Mouse (Mus musculus): ENCODE measurements around the gene Rbfox1.
A peak's percentile ranks its signal among the peaks of the same experiment; 100 is the strongest.

Gene Rbfox1

GRCm38 (mm10) chr16:5992045-5993011, 107.2 kb downstream of the Rbfox1 start:
- no peak for DNase-seq (ENCODE audit: low spot score)

DNA sequence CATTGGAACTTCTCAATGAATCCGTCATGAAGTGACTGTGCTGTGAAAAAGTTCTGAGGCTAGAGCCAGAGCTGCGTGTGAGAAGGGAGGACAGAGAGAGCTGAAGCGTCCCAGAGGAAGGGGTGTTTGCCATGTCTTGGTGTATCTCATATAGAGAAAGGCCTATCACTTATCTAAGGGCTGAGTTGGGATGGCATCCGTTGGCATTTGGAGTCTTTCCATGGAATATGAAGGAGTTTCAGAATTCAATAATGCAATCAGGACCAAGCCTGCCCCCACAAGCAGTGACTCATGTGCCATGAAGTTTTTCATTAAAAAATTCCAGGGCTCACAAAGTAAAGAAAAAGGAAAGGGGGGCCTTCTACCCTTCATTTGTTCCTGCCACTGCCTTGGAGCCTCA, 112.0 kb downstream of the Rbfox1 start:
- no peak for DNase-seq (ENCODE audit: low spot score)

DNA sequence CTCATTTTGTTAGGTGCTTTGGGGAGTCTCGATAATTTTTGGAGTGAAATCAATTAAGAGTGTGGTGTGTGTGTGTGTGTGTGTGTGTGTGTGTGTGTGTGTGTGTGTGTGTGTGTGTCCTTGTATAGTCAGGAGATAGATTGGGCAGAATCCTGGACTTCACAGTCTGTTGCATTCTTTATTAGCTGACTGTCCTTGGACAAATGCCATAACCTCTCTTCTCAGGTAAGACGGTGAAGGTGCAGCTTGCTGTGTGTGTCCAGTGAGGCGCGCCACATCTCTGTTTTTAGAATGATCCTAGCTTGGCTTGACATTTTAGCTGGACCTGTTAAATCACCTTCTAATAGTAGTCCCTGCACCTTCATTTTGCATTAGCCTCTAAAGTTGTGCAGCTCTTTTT, 112.5 kb downstream of the Rbfox1 start:
- DNase-seq (ENCODE audit: low spot score), result no peak

- no peak for DNase-seq (ENCODE audit: low spot score)
Measured at GRCm38 (mm10) chr16:6000016-6000415, 114.9 kb downstream of the Rbfox1 start.

DNA sequence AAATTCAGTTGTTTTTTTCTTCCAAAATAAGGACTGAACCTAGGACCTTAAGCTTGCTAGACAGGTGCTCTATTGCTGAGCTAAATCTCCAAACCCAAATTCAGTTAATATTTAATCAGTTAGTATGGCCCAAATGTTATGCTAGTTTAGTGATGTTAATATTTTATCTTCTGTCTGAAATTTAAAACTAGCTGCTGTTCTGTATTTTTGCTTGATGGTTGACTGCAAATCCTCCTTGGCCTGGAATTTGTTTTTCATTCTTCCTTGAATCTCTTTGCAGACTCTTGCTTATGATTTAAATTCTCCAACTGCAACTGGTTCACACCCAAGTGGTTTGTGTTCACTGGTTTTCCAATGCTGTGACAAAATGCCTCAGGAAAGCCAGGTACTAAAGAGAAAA, 121.8 kb downstream of the Rbfox1 start:
- DNase-seq (ENCODE audit: low spot score), result no peak

DNA sequence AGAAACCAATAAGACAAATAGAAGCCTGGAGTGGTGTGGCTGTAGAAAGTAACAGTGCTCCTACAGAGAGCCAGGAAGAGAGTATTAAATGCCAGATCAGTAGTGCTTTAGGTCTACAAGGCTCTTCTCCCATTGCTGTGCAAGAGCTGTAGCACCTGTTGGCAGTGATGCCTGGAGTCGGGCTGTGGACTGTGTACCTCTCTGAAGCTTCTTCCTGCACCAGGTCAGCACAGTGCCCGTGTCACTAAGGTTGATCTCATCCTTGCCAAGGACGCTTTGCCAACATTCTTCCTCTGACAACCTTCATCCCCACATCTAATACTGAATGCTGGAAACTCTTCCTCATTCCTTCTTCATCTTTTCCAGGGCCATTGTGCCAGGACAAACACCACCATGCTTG, 127.7 kb downstream of the Rbfox1 start:
- DNase-seq (ENCODE audit: low spot score), result no peak

DNA sequence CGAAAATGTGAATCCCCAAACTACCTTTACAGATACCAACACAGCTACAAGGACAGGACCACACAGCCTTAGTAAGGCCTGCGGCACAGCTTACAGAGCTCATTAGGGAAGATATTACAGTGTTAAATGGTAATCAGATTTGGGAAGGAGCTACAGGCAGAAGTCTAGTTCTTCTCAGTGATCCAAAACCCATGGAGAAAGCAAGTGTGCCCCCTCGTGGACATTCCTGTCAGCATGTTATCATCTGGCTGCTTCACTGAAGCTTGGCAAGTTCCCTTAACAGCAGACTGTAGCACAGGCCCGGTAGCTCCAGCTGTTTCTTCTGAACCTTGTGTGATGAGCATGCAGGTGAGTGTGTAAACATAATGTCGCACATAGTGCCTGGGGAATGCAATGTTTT, 133.5 kb downstream of the Rbfox1 start:
- DNase-seq (ENCODE audit: low spot score), result peak; percentile 10

GRCm38 (mm10) chr16:6019361-6019760, 134.2 kb downstream of the Rbfox1 start:
- DNase-seq (ENCODE audit: low spot score), result no peak

DNA sequence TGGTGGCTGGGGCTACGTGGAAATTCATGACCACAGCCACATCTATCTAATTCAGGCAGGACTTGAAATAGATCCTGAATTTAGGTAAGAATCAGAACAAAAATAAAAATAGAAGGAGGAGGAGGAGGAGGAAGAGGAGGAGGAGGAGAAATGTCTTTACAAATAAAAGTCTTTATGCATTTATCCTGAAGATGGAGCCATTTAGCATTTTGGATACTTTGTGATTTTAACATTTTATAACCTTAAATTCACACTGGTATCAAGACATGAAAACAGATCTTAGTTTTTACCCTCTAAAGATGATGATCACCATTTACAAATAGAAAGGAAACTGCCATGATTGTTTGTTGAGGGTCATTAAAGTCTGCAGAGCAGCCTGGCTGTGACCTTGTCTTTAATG, 146.1 kb downstream of the Rbfox1 start:
- DNase-seq (ENCODE audit: low spot score), result no peak

GRCm38 (mm10) chr16:6032563-6032962, 147.4 kb downstream of the Rbfox1 start:
- no peak for DNase-seq (ENCODE audit: low spot score)

DNA sequence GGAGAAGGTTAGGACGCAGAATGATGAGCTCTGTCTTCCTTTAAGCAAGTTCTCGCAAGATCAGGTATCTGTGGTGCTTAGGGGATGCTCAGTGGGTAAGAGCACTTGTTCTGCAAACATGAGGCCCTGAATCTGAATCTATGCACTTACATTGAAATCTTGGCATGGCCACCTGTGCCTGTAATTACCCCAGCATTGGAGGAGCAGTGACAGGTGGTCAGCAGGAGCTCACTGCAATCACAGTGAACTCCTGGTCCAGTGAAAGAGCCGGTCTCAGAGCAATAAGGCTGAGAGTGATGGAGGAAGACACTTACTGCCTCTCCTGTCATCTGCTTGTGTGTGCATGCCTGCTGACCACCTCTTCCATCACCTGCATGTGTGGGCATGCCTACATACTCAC, 149.7 kb downstream of the Rbfox1 start:
- no peak for DNase-seq (ENCODE audit: low spot score)

- DNase-seq (ENCODE audit: low spot score), result no peak
Measured at GRCm38 (mm10) chr16:6037009-6037408, 151.9 kb downstream of the Rbfox1 start.

- DNase-seq (ENCODE audit: low spot score), result no peak
Measured at GRCm38 (mm10) chr16:6042766-6043165, 157.6 kb downstream of the Rbfox1 start.

- DNase-seq (ENCODE audit: low spot score), result no peak
Measured at GRCm38 (mm10) chr16:6048601-6049000, 163.4 kb downstream of the Rbfox1 start.

DNA sequence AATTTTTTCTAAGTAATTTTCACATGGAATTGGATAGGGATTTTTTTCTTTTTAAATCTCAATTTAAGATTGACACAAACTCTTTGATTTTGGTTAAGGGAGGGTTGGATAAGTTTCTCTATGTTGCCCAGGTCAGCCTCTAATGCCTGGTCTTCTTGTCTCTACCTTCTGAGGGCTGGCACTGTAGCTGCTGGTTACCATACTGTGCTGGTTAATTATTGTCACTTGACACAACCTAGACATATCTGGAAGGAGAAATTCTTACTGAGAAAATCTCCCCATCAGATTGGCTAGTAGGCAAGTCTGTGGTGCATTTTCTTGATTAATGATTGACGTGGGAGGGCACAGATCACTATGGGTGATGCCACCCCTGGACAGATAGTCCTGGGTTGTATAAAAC, 177.3 kb downstream of the Rbfox1 start:
- no peak for DNase-seq (ENCODE audit: low spot score)

GRCm38 (mm10) chr16:6065481-6065880, 180.3 kb downstream of the Rbfox1 start:
- DNase-seq (ENCODE audit: low spot score), result no peak

DNA sequence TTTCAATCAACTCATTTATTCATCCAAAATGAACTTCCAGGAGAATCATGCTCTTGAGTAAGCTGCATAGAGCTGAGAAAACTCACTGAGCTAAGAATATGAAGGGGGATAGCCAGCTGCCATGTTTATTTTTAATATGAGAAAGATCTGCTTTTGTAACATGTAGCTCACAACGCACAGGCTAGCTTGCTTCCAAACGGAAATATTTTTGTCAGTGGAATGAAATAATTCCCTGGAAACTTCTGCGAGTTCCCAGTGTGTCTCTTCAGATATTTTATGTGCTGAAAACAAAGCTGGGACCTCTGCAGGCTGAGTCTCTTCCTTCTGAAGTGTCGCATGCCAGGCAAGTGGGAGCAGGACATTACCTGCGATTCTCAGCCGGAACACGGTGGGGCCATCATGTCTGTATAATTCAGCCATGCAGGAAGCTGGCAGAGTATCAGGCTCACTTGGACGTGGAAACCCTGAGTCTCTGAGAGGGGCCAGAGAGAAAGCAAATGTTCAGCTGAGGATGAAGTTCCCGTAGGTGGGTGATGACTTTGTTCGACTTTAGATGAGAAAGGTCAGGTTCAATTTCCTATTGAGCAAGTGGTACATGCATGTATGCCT, 190.4 kb downstream of the Rbfox1 start:
- no peak for DNase-seq (ENCODE audit: low spot score)

GRCm38 (mm10) chr16:6079017-6079416, 193.9 kb downstream of the Rbfox1 start:
- no peak for DNase-seq (ENCODE audit: low spot score)

- no peak for DNase-seq (ENCODE audit: low spot score)
Measured at GRCm38 (mm10) chr16:6084701-6085365, 199.7 kb downstream of the Rbfox1 start.

DNA sequence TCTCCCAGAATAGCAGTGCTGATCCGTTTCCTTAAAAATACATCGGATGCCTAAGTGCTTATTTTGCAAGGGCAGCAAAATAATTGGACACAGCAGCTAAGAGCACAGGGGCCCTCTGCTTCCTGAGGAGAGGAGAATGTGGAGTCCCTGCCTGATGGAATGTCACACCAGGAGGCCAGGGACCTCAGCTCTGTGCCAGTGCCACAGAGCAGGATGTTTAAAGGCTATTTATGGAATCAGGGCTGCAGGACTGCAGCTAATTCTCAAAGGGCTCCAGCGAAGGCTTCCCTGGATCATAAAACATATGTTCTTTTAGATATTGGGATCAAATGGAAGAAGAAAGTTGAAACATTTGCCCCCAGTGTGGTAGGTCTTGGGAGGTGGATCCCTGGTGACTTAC, 201.0 kb downstream of the Rbfox1 start:
- no peak for DNase-seq (ENCODE audit: low spot score)

DNA sequence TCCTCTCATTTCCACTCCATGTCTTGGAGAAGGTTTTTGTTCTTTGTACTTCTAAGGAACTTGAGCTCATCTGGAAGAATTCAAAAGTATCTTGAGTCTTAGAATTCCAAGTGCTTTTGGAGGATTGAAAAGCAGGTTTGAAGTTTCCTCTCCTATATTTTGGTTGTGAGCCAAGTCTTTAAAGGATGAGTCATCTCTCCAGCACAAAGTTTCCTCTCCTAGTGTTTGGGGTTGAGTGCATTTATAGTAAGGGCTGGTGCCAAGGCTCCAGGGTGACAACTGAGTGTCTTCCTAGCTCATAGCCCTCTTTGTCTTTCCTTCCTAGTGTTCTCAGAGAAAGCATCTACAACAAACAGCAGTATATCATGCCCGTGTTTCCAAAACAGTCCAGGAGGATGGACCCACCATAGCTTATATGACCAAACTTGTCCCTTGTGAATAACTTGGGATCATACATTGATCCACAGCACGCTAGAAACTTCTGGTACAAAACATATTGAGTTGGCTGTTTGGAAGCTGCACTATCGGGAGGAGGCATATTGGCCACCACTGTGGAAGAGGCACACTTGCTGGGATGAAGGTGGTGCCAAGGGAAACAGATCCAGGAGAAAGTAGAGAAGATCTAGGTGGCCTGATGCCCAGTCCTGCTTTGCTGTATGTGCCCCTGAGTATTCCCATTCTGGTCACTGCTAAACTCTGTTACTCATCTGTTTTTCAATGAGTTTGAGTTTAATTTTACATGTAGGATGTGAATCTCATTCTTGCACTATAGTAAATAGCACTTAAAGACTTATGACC, 206.4 kb downstream of the Rbfox1 start:
- no peak for DNase-seq (ENCODE audit: low spot score)

Measured in yolk sac, embryonic 10.5 days (tissue).